Mouse (Mus musculus) forebrain, postnatal 0 days (tissue): ENCODE data around the gene Alk. TPM values are rescaled to one million over a fixed set of nuclear protein-coding genes. Genes with fewer than 3 reads are reported as not detected.

Experiments
- ATAC-seq: fragments of 200-750 bp; cut with Nextera tagmentation; 2 replicates; pipeline ENCODE4 v1.8.0; 2017; ENCODE audit warnings: mild to moderate bottlenecking, moderate library complexity
- DNase-seq: peaks from one replicate; pipeline ENCODE4 v3.0.0-alpha.2; 2015
- H3K27ac ChIP-seq: fragments of 300-500 bp; sonication (generic); 2 replicates; pipeline ENCODE4 v1.5.1; 2014; ENCODE audit warnings: low read depth, mild to moderate bottlenecking, antibody characterized with exemption, low read length, moderate library complexity, mixed read lengths
- H3K27me3 ChIP-seq: fragments of 300-500 bp; sonication (generic); 2 replicates; pipeline ENCODE4 v1.6.1; 2014; ENCODE audit warnings: mild to moderate bottlenecking, low read length, mixed read lengths; ENCODE audit not compliant: insufficient read depth
- H3K36me3 ChIP-seq: fragments of 300-500 bp; sonication (generic); 2 replicates; pipeline ENCODE4 v1.6.1; 2014; ENCODE audit warnings: mild to moderate bottlenecking, moderate library complexity; ENCODE audit not compliant: insufficient read depth
- H3K4me1 ChIP-seq: fragments of 300-500 bp; sonication (generic); 2 replicates; pipeline ENCODE4 v1.6.1; 2014; ENCODE audit warnings: antibody characterized with exemption; ENCODE audit not compliant: insufficient read depth
- H3K4me2 ChIP-seq: fragments of 300-500 bp; sonication (generic); 2 replicates; pipeline ENCODE4 v1.6.1; 2014; ENCODE audit warnings: low read depth, mild to moderate bottlenecking, moderate library complexity
- H3K4me3 ChIP-seq: fragments of 300-500 bp; sonication (generic); 2 replicates; pipeline ENCODE4 v1.5.1; 2014; ENCODE audit warnings: low read depth, low read length, mixed read lengths
- H3K9ac ChIP-seq: fragments of 300-500 bp; sonication (generic); 2 replicates; pipeline ENCODE4 v1.6.1; 2014; ENCODE audit warnings: mild to moderate bottlenecking
- H3K9me3 ChIP-seq: fragments of 300-500 bp; sonication (generic); 2 replicates; pipeline ENCODE4 v1.6.1; 2016; ENCODE audit warnings: low read length
- CTCF ChIP-seq: sonication (generic); IDR thresholded peaks from 2 replicates; pipeline ENCODE4 v1.5.1; 2016; ENCODE audit warnings: antibody characterized with exemption, control low read depth, low read depth
- WGBS: fragments of 180-500 bp; shearing (Covaris S2); extraction: QIAGEN DNeasy Blood & Tissue Kit; methylation state at CpG from one replicate; pipeline ENCODE4 v1.1.7; 2014; 5-methylcytosine and 5-hydroxymethylcytosine counted together
- polyA plus RNA-seq: library from polyadenylated mRNA; unstranded; fragments of >200 nt; fragmentation: Nextera tagmentation; extraction: Ambion mirVana; gene quantifications from 2 replicates; pipeline ENCODE4 v1.2.1, GENCODE M21; 2015
- total RNA-seq: library from RNA; depleted of rRNA; stranded (reverse); fragments of >200 nt; gene quantifications from 2 replicates; pipeline ENCODE4 v1.2.3, GENCODE M21; 2014; rRNA removed

Gene Alk
- total and polyA plus RNA-seq, 2 experiments from 2014 or later = 1.6 to 8.8 TPM

DNA sequence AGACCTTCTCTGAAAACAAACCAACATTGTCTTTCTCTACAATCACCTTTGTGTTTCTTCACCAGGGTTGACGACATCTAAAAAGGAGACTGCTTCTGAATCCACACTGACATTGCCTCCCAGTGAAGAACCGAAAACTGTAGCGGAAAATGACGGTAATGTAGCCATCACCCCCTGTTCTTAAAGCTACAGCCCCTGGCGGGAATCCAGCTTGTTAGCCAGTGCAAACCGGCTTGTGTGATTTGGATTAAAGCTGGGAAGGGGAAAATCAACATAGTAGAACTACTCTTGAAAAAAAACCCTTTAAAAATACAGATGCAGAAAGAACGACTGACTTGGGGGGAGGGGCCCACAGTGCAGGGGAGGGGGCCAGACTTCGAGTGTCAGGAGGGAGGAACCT, 776.8 kb downstream of the Alk start:
- Histone ChIP-seq H3K27me3 (no peaks in the 10 kb centered on the region), H3K9me3 (no peaks in the 10 kb centered on the region), H3K27ac (no peak overlapping the region), H3K9ac (no peak overlapping the region), H3K4me2 (no peak overlapping the region), H3K36me3 (peaks cover 19% of the 10 kb centered on the region), H3K4me1 (no peaks in the 10 kb centered on the region), H3K4me3 (no peak overlapping the region)
- WGBS = 42% methylated on average over 8 of the region's 8 CpGs
- DNase-seq (no peak), ATAC-seq (no peak)
- TF ChIP-seq CTCF = no peak

DNA sequence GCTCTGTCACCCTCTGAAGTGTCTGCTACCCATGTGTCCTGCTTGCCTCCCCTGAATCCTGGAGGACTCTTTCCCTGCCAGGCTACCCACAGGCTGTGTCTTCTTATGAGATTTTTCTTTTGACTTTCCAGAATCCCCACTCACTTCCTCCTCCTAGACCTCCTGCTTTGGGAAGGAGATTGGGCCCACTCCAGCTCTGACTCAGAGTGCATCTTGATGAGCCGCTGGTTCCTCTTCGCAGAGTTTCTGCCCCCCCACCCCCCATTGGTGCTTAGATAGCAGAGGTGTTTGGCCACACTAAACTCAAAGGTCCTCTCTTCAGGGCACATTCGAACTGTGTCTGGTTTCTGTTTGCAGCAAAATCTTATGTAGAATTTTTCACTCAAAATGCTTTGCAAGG, 777.8 kb downstream of the Alk start:
- DNase-seq = no peak
- no peak overlapping the region for H3K9ac ChIP-seq
- H3K4me1 ChIP-seq = no peaks in the 10 kb centered on the region
- no peaks in the 10 kb centered on the region for H3K9me3 ChIP-seq
- no peak overlapping the region for H3K4me3 ChIP-seq
- 86% methylated on average over 3 of the region's 3 CpGs for WGBS
- H3K27ac ChIP-seq = no peak overlapping the region
- peaks cover 16% of the 10 kb centered on the region for H3K36me3 ChIP-seq
- TF ChIP-seq CTCF = no peak
- H3K4me2 ChIP-seq = no peak overlapping the region
- ATAC-seq = no peak
- no peaks in the 10 kb centered on the region for H3K27me3 ChIP-seq

GRCm38 (mm10) chr17:71823622-71824306, 780.7 kb downstream of the Alk start:
- TF ChIP-seq CTCF = no peak
- no peak for ATAC-seq
- Histone ChIP-seq H3K36me3 (peaks cover 4% of the 10 kb centered on the region; the same call in 1 of the 2 replicates), H3K4me2 (no peak overlapping the region), H3K4me3 (no peak overlapping the region), H3K9me3 (no peaks in the 10 kb centered on the region), H3K4me1 (no peaks in the 10 kb centered on the region), H3K9ac (no peak overlapping the region), H3K27me3 (no peaks in the 10 kb centered on the region), H3K27ac (no peak overlapping the region)
- 85% methylated on average over 8 of the region's 8 CpGs for WGBS
- DNase-seq = no peak

Other genes starting within 250 kb of the Alk start
- 73.5 and 77.5 TPM in 2 replicates for gene Ypel5, start 231.8 kb upstream of the Alk start, total RNA-seq
- 124 and 128 TPM in 2 replicates for gene Ypel5, start 231.8 kb upstream of the Alk start, polyA plus RNA-seq